Mouse (Mus musculus) ovary, postnatal 14 days (tissue): ENCODE data around the gene Als2cr12.
"Not testable (repeated sequence)": the region's sequence is repeated elsewhere in the genome, so short reads cannot be mapped to it uniquely, and the experiment has no call there.

Source experiments
- DNase-seq: peaks from one replicate; pipeline ENCODE4 v3.0.0; 2022; ENCODE audit warnings: low spot score

The Als2cr12 gene

GRCm38 (mm10) chr1:58613786-58614185 is 82.0 kb downstream of the Als2cr12 start:
- no peak for DNase-seq

GRCm38 (mm10) chr1:58610611-58611010 is 85.2 kb downstream of the Als2cr12 start:
- no peak for DNase-seq

GRCm38 (mm10) chr1:58610166-58610565 is 85.6 kb downstream of the Als2cr12 start:
- no peak for DNase-seq

GRCm38 (mm10) chr1:58609591-58609990 is 86.2 kb downstream of the Als2cr12 start:
- DNase-seq: not testable (repeated sequence)

GRCm38 (mm10) chr1:58603738-58604137 is 92.1 kb downstream of the Als2cr12 start:
- DNase-seq: no peak

- no peak for DNase-seq
Observed at GRCm38 (mm10) chr1:58602681-58603080, 93.1 kb downstream of the Als2cr12 start.
